8 mouse cellular contexts compared by ENCODE assay signal in genomic region chr11:75189713-75190370, GRCm38 (mm10). TPM values are rescaled to one million over a fixed set of nuclear protein-coding genes. Genes with fewer than 3 reads are reported as not detected.
DNase-seq lines count a peak whose midpoint lies in the region; ATAC-seq and TF ChIP-seq lines count a peak whose summit lies in the region.

No protein-coding gene starts in this region.

- DNase-seq in gastrocnemius, postnatal 10 days = peak; percentile 19
- DNase-seq in gastrocnemius, postnatal 14 days = no peak
- DNase-seq in spleen, postnatal 4 days (ENCODE audit: low spot score in 2 of 2) = no peak
- no peak for DNase-seq in frontal cortex, adult 2 months (ENCODE audit: extremely low spot score in 1 of 2, low spot score in 1 of 2)

- no peaks in the 10 kb centered on the region for H3K4me1 ChIP-seq in ES-Bruce4 (ENCODE audit: control insufficient read depth, insufficient read depth, low read length)
- H3K4me1 ChIP-seq in forebrain, embryonic 12.5 days = peaks cover 46% of the 10 kb centered on the region
- peaks cover 52% of the 10 kb centered on the region for H3K4me1 ChIP-seq in liver, embryonic 12.5 days
- peaks cover 26% of the 10 kb centered on the region for H3K4me1 ChIP-seq in stomach, embryonic 15.5 days

- intact Hi-C loops in gastrocnemius, postnatal 14 days (cut with DNase I; ENCODE audit: low total_unique reads) = loop anchor here (5.0 kb wide), 2 partner anchors 42 to 102 kb away; no protein-coding TSS in a partner anchor

- no peak for TF ChIP-seq POLR2A in ES-Bruce4 (IDR thresholded peaks at IDR 0.05; ENCODE audit: insufficient read depth, low read length)

- H3K36me3 ChIP-seq in ES-Bruce4 (ENCODE audit: control insufficient read depth, insufficient read depth, low read length, poor library complexity, severe bottlenecking) = no peaks in the 10 kb centered on the region
- H3K36me3 ChIP-seq in forebrain, embryonic 12.5 days (replicated peaks) = no peaks in the 10 kb centered on the region
- H3K36me3 ChIP-seq in liver, embryonic 12.5 days = peaks cover 13% of the 10 kb centered on the region
- H3K36me3 ChIP-seq in stomach, embryonic 15.5 days = no peaks in the 10 kb centered on the region

- no peak for TF ChIP-seq CTCF in ES-Bruce4 (IDR thresholded peaks at IDR 0.05; ENCODE audit: low read depth, low read length)

- under 1% methylated on average over 22 of the region's 22 CpGs for WGBS in forebrain, embryonic 12.5 days
- WGBS in liver, embryonic 12.5 days (ENCODE audit: insufficient replicate concordance) = 0% methylated on average over 22 of the region's 22 CpGs
- under 1% methylated on average over 22 of the region's 22 CpGs for WGBS in stomach, embryonic 15.5 days

- H3K9me3 ChIP-seq in ES-Bruce4 (replicated peaks; ENCODE audit: control insufficient read depth, insufficient read depth, low read length, poor library complexity, severe bottlenecking) = no peaks in the 10 kb centered on the region
- H3K9me3 ChIP-seq in forebrain, embryonic 12.5 days = no peaks in the 10 kb centered on the region
- no peaks in the 10 kb centered on the region for H3K9me3 ChIP-seq in liver, embryonic 12.5 days (replicated peaks)
- H3K9me3 ChIP-seq in stomach, embryonic 15.5 days = no peaks in the 10 kb centered on the region

- TF ChIP-seq EP300 in ES-Bruce4 (IDR thresholded peaks at IDR 0.05; ENCODE audit: insufficient read depth, low read depth, low read length) = no peak

- no peak overlapping the region for H3K27ac ChIP-seq in ES-Bruce4 (ENCODE audit: insufficient read depth, low read length)
- H3K27ac ChIP-seq in forebrain, embryonic 12.5 days = no peak overlapping the region
- H3K27ac ChIP-seq in liver, embryonic 12.5 days = peak overlapping the region; percentile 84
- peak overlapping the region; percentile 64 for H3K27ac ChIP-seq in stomach, embryonic 15.5 days

- peak overlapping the region; percentile 93 for H3K4me2 ChIP-seq in forebrain, embryonic 12.5 days
- peak overlapping the region; percentile 90 for H3K4me2 ChIP-seq in liver, embryonic 12.5 days
- H3K4me2 ChIP-seq in stomach, embryonic 15.5 days = peak overlapping the region; percentile 79

- peaks cover 7% of the 10 kb centered on the region; the same call in 1 of the 2 replicates for H3K27me3 ChIP-seq in ES-Bruce4 (ENCODE audit: control insufficient read depth, insufficient read depth, low read length, poor library complexity, severe bottlenecking)
- peaks cover 43% of the 10 kb centered on the region for H3K27me3 ChIP-seq in forebrain, embryonic 12.5 days
- peaks cover 40% of the 10 kb centered on the region for H3K27me3 ChIP-seq in liver, embryonic 12.5 days (replicated peaks)
- H3K27me3 ChIP-seq in stomach, embryonic 15.5 days (replicated peaks) = peaks cover 21% of the 10 kb centered on the region

- peak overlapping the region; percentile 66 for H3K9ac ChIP-seq in ES-Bruce4 (ENCODE audit: low read depth, poor library complexity, severe bottlenecking)
- H3K9ac ChIP-seq in forebrain, embryonic 12.5 days = peak overlapping the region; percentile 70
- peak overlapping the region; percentile 76 for H3K9ac ChIP-seq in liver, embryonic 12.5 days
- H3K9ac ChIP-seq in stomach, embryonic 15.5 days = peak overlapping the region; percentile 62

- ATAC-seq in forebrain, embryonic 12.5 days (ENCODE audit: low FRiP score) = peak; percentile 34
- peak; percentile 82 for ATAC-seq in liver, embryonic 12.5 days
- peak; percentile 38 for ATAC-seq in stomach, embryonic 15.5 days (ENCODE audit: insufficient read depth, low FRiP score, low read depth)

- H3K4me3 ChIP-seq in ES-Bruce4 (ENCODE audit: low read depth, low read length) = peak overlapping the region; percentile 99
- H3K4me3 ChIP-seq in forebrain, embryonic 12.5 days (replicated peaks) = peak overlapping the region; percentile 72
- peak overlapping the region; percentile 82 for H3K4me3 ChIP-seq in liver, embryonic 12.5 days
- peak overlapping the region; percentile 82 for H3K4me3 ChIP-seq in stomach, embryonic 15.5 days (replicated peaks)

RNA-seq across cellular contexts. Expression of gene Dph1, which starts 1.2 kb away (rescaled TPM):
- 1 to 10 TPM; 8.3 to 8.4 TPM for total RNA-seq in gastrocnemius, postnatal 10 days (2021)
- 1 to 10 TPM; 6.6 to 6.9 TPM for total RNA-seq in gastrocnemius, postnatal 14 days (2021)
- polyA plus RNA-seq in ES-Bruce4 (2011; ENCODE audit: insufficient read depth, insufficient read length, low read depth, missing spikeins) = 11.9 and 16.6 TPM in 2 replicates
- 15.7 and 16.6 TPM in 2 replicates for polyA plus RNA-seq in forebrain, embryonic 12.5 days (2016; fragmentation: Nextera tagmentation; extraction: Ambion mirVana)
- 19.7 and 20.5 TPM in 2 replicates for polyA plus RNA-seq in liver, embryonic 12.5 days (2016; fragmentation: Nextera tagmentation; extraction: Ambion mirVana)
- polyA plus RNA-seq in stomach, embryonic 15.5 days (2015; fragmentation: Nextera tagmentation; extraction: Ambion mirVana) = 18.4 and 21.3 TPM in 2 replicates
- 21.2 and 22.2 TPM in 2 replicates for polyA plus RNA-seq in frontal cortex, adult 2 months (2012; rRNA removed)

RNA-seq across cellular contexts. Expression of gene Rtn4rl1, which starts 3.7 kb away (rescaled TPM):
- total RNA-seq in gastrocnemius, postnatal 10 days (2021) = 1 to 10 TPM; 3.2 to 3.8 TPM
- 1 to 10 TPM; 2.1 to 3.0 TPM for total RNA-seq in gastrocnemius, postnatal 14 days (2021)
- 0.96 and 1.6 TPM in 2 replicates for polyA plus RNA-seq in ES-Bruce4 (2011; ENCODE audit: insufficient read depth, insufficient read length, low read depth, missing spikeins)
- 1.7 and 1.8 TPM in 2 replicates for polyA plus RNA-seq in forebrain, embryonic 12.5 days (2016; fragmentation: Nextera tagmentation; extraction: Ambion mirVana)
- polyA plus RNA-seq in liver, embryonic 12.5 days (2016; fragmentation: Nextera tagmentation; extraction: Ambion mirVana) = 1.2 and 1.3 TPM in 2 replicates
- 2.2 and 2.3 TPM in 2 replicates for polyA plus RNA-seq in stomach, embryonic 15.5 days (2015; fragmentation: Nextera tagmentation; extraction: Ambion mirVana)
- 25.3 and 28.1 TPM in 2 replicates for polyA plus RNA-seq in frontal cortex, adult 2 months (2012; rRNA removed)

RNA-seq across cellular contexts. Expression of gene Ovca2, which starts 11.2 kb away (rescaled TPM):
- 1 to 10 TPM; 4.7 to 5.1 TPM for total RNA-seq in gastrocnemius, postnatal 10 days (2021)
- 1 to 10 TPM; 3.6 to 4.1 TPM for total RNA-seq in gastrocnemius, postnatal 14 days (2021)
- 13.1 and 14.2 TPM in 2 replicates for polyA plus RNA-seq in ES-Bruce4 (2011; ENCODE audit: insufficient read depth, insufficient read length, low read depth, missing spikeins)
- polyA plus RNA-seq in forebrain, embryonic 12.5 days (2016; fragmentation: Nextera tagmentation; extraction: Ambion mirVana) = 24.3 and 25.3 TPM in 2 replicates
- polyA plus RNA-seq in liver, embryonic 12.5 days (2016; fragmentation: Nextera tagmentation; extraction: Ambion mirVana) = 17.6 and 17.9 TPM in 2 replicates
- polyA plus RNA-seq in stomach, embryonic 15.5 days (2015; fragmentation: Nextera tagmentation; extraction: Ambion mirVana) = 21.0 and 22.2 TPM in 2 replicates
- 17.3 and 18.5 TPM in 2 replicates for polyA plus RNA-seq in frontal cortex, adult 2 months (2012; rRNA removed)

RNA-seq across cellular contexts. Expression of gene Hic1, which starts 20.5 kb away (rescaled TPM):
- 10 to 100 TPM; 21.1 to 27.1 TPM for total RNA-seq in gastrocnemius, postnatal 10 days (2021)
- total RNA-seq in gastrocnemius, postnatal 14 days (2021) = 10 to 100 TPM; 12.3 to 18.9 TPM
- polyA plus RNA-seq in ES-Bruce4 (2011; ENCODE audit: insufficient read depth, insufficient read length, low read depth, missing spikeins) = 0.28 and 0.38 TPM in 2 replicates
- 3.2 and 4.4 TPM in 2 replicates for polyA plus RNA-seq in forebrain, embryonic 12.5 days (2016; fragmentation: Nextera tagmentation; extraction: Ambion mirVana)
- 4.6 and 5.8 TPM in 2 replicates for polyA plus RNA-seq in liver, embryonic 12.5 days (2016; fragmentation: Nextera tagmentation; extraction: Ambion mirVana)
- polyA plus RNA-seq in stomach, embryonic 15.5 days (2015; fragmentation: Nextera tagmentation; extraction: Ambion mirVana) = 25.3 and 28.0 TPM in 2 replicates
- 4.1 and 4.2 TPM in 2 replicates for polyA plus RNA-seq in frontal cortex, adult 2 months (2012; rRNA removed)

Comparison
In these comparisons a context has a peak if more than half of its experiments do, and no peak if none do; other contexts are left out.
1. H3K27ac ChIP-seq: peak in liver, embryonic 12.5 days (single experiment) and stomach, embryonic 15.5 days (single experiment); none in ES-Bruce4 (single experiment) and forebrain, embryonic 12.5 days (single experiment).
2. Peak in every context shown above with its lines, with median percentiles within 50 percentile points of each other: H3K4me3 ChIP-seq, H3K9ac ChIP-seq, ATAC-seq and H3K4me2 ChIP-seq.